Mouse (Mus musculus): Measurements from ENCODE around the gene Tha1. TPM values are rescaled to one million over a fixed set of nuclear protein-coding genes. Genes with fewer than 3 reads are reported as not detected.
"Not testable (repeated sequence)": the region's sequence is repeated elsewhere in the genome, so short reads cannot be mapped to it uniquely, and the experiment has no call there.

The Tha1 gene
- polyA plus RNA-seq, 1 experiment, result 9.0 TPM

- Histone ChIP-seq H3K4me3 (ENCODE audit: insufficient read depth, low read length) (no peak overlapping the region), H3K27ac (ENCODE audit: insufficient read depth, low read length) (no peak overlapping the region), H3K4me1 (ENCODE audit: control insufficient read depth, insufficient read depth, low read length) (no peaks in the 10 kb centered on the region)
- TF ChIP-seq POLR2A (IDR thresholded peaks at IDR 0.05; ENCODE audit: extremely low read depth, insufficient read depth, low read length) (no peak), CTCF (IDR thresholded peaks at IDR 0.05; ENCODE audit: extremely low read depth, insufficient read depth, low read length) (no peak)
These were observed 28.3 kb downstream of the Tha1 start for GRCm38 (mm10) chr11:117844997-117845396.

- Histone ChIP-seq H3K4me3 (ENCODE audit: insufficient read depth, low read length) (no peak overlapping the region), H3K4me1 (ENCODE audit: control insufficient read depth, insufficient read depth, low read length) (no peaks in the 10 kb centered on the region), H3K27ac (ENCODE audit: insufficient read depth, low read length) (no peak overlapping the region)
- no peak for TF ChIP-seq POLR2A (IDR thresholded peaks at IDR 0.05; ENCODE audit: extremely low read depth, insufficient read depth, low read length)
- TF ChIP-seq CTCF (IDR thresholded peaks at IDR 0.05; ENCODE audit: extremely low read depth, insufficient read depth, low read length), result no peak
These were observed 29.8 kb downstream of the Tha1 start for GRCm38 (mm10) chr11:117843434-117843833.

GRCm38 (mm10) chr11:117840910-117841309, 32.4 kb downstream of the Tha1 start:
- TF ChIP-seq POLR2A (IDR thresholded peaks at IDR 0.05; ENCODE audit: extremely low read depth, insufficient read depth, low read length) (no peak), CTCF (IDR thresholded peaks at IDR 0.05; ENCODE audit: extremely low read depth, insufficient read depth, low read length) (no peak)
- Histone ChIP-seq H3K4me1 (ENCODE audit: control insufficient read depth, insufficient read depth, low read length) (no peaks in the 10 kb centered on the region), H3K4me3 (ENCODE audit: insufficient read depth, low read length) (no peak overlapping the region), H3K27ac (ENCODE audit: insufficient read depth, low read length) (no peak overlapping the region)

- TF ChIP-seq CTCF (IDR thresholded peaks at IDR 0.05; ENCODE audit: extremely low read depth, insufficient read depth, low read length), result no peak
- no peak for TF ChIP-seq POLR2A (IDR thresholded peaks at IDR 0.05; ENCODE audit: extremely low read depth, insufficient read depth, low read length)
- Histone ChIP-seq H3K4me3 (ENCODE audit: insufficient read depth, low read length) (no peak overlapping the region), H3K27ac (ENCODE audit: insufficient read depth, low read length) (no peak overlapping the region), H3K4me1 (ENCODE audit: control insufficient read depth, insufficient read depth, low read length) (no peaks in the 10 kb centered on the region)
These were observed 34.3 kb downstream of the Tha1 start for GRCm38 (mm10) chr11:117839021-117839420.

- Histone ChIP-seq H3K27ac (ENCODE audit: insufficient read depth, low read length) (no peak overlapping the region), H3K4me1 (ENCODE audit: control insufficient read depth, insufficient read depth, low read length) (no peaks in the 10 kb centered on the region), H3K4me3 (ENCODE audit: insufficient read depth, low read length) (no peak overlapping the region)
- TF ChIP-seq CTCF (IDR thresholded peaks at IDR 0.05; ENCODE audit: extremely low read depth, insufficient read depth, low read length) (no peak), POLR2A (IDR thresholded peaks at IDR 0.05; ENCODE audit: extremely low read depth, insufficient read depth, low read length) (no peak)
These were observed 34.7 kb downstream of the Tha1 start for GRCm38 (mm10) chr11:117838572-117838971.

GRCm38 (mm10) chr11:117836306-117836705, 37.0 kb downstream of the Tha1 start:
- H3K27ac ChIP-seq (ENCODE audit: insufficient read depth, low read length), result no peak overlapping the region
- TF ChIP-seq POLR2A (IDR thresholded peaks at IDR 0.05; ENCODE audit: extremely low read depth, insufficient read depth, low read length) (no peak), CTCF (IDR thresholded peaks at IDR 0.05; ENCODE audit: extremely low read depth, insufficient read depth, low read length) (no peak)
- no peaks in the 10 kb centered on the region for H3K4me1 ChIP-seq (ENCODE audit: control insufficient read depth, insufficient read depth, low read length)
- no peak overlapping the region for H3K4me3 ChIP-seq (ENCODE audit: insufficient read depth, low read length)

- Histone ChIP-seq H3K4me1 (ENCODE audit: control insufficient read depth, insufficient read depth, low read length) (no peaks in the 10 kb centered on the region), H3K4me3 (ENCODE audit: insufficient read depth, low read length) (no peak overlapping the region), H3K27ac (ENCODE audit: insufficient read depth, low read length) (no peak overlapping the region)
- TF ChIP-seq CTCF (IDR thresholded peaks at IDR 0.05; ENCODE audit: extremely low read depth, insufficient read depth, low read length) (no peak), POLR2A (IDR thresholded peaks at IDR 0.05; ENCODE audit: extremely low read depth, insufficient read depth, low read length) (no peak)
These were observed 39.2 kb downstream of the Tha1 start for GRCm38 (mm10) chr11:117834086-117834485.

- H3K4me1 ChIP-seq (ENCODE audit: control insufficient read depth, insufficient read depth, low read length); H3K27ac ChIP-seq (ENCODE audit: insufficient read depth, low read length); H3K4me3 ChIP-seq (ENCODE audit: insufficient read depth, low read length): not testable (repeated sequence)
These were observed 39.8 kb downstream of the Tha1 start for GRCm38 (mm10) chr11:117833509-117833908.

- Histone ChIP-seq H3K4me1 (ENCODE audit: control insufficient read depth, insufficient read depth, low read length) (no peaks in the 10 kb centered on the region), H3K4me3 (ENCODE audit: insufficient read depth, low read length) (peak overlapping the region; percentile 30), H3K27ac (ENCODE audit: insufficient read depth, low read length) (no peak overlapping the region)
- TF ChIP-seq CTCF (IDR thresholded peaks at IDR 0.05; ENCODE audit: extremely low read depth, insufficient read depth, low read length), result peak; percentile 53
- TF ChIP-seq POLR2A (IDR thresholded peaks at IDR 0.05; ENCODE audit: extremely low read depth, insufficient read depth, low read length), result no peak
These were observed 41.0 kb downstream of the Tha1 start for GRCm38 (mm10) chr11:117832086-117832969.

GRCm38 (mm10) chr11:117830401-117830800, 42.9 kb downstream of the Tha1 start:
- Histone ChIP-seq H3K4me3 (ENCODE audit: insufficient read depth, low read length) (no peak overlapping the region), H3K4me1 (ENCODE audit: control insufficient read depth, insufficient read depth, low read length) (no peaks in the 10 kb centered on the region), H3K27ac (ENCODE audit: insufficient read depth, low read length) (no peak overlapping the region)
- TF ChIP-seq CTCF (IDR thresholded peaks at IDR 0.05; ENCODE audit: extremely low read depth, insufficient read depth, low read length) (no peak), POLR2A (IDR thresholded peaks at IDR 0.05; ENCODE audit: extremely low read depth, insufficient read depth, low read length) (no peak)
